Mouse (Mus musculus): ENCODE measurements at regions not wholly inside any gene's neighbourhood (a gene's known extent, or its start where the extent isn't known, plus 50 kb on each side); places are given as distances from the start of the nearest gene placed in this dataset.

DNA sequence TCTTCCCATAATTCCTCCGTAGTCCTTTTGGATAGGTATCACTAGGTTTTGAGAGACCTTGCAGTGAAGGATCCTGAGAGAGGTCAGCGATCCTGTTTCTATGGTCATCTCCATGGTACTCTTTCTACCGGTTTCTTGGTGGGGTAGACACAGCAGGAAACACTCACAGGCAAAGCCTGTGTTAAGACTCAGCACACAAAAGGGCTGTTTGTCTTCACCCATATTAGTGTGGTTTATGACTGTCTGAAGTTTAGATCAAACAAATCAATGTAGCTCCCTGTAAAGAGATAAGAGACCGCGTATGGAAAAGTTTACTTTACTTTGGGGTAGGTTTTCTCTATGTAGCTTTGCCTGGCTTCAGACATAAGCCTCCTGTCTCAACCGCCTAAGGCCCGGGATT lies 282.5 kb upstream of the Rbms1 start:
- no peak for DNase-seq (ENCODE audit: low spot score)

- no peak for DNase-seq (ENCODE audit: low spot score)
Measured at GRCm38 (mm10) chr2:61221676-61222075, 258.7 kb upstream of the Rbms1 start.

DNA sequence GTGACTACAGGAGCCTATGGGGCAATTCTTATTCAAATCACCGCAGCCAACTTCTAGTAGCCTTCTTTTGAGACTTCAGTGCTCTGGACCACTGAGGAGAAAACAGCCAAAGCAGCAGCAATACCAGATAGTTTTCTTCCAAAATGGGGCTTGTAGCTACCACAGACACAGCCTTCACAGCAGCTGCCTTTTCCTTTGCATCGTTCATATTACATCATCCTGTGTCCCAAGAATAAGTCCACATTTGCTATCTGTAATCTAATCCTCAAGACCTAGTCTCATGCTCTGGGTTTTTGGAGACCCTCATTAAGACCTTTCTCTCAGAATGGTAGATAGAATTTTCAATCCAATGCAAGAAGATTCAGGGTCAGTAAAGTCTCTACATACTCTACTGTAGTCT lies 258.2 kb upstream of the Rbms1 start:
- DNase-seq (ENCODE audit: low spot score), result no peak

DNA sequence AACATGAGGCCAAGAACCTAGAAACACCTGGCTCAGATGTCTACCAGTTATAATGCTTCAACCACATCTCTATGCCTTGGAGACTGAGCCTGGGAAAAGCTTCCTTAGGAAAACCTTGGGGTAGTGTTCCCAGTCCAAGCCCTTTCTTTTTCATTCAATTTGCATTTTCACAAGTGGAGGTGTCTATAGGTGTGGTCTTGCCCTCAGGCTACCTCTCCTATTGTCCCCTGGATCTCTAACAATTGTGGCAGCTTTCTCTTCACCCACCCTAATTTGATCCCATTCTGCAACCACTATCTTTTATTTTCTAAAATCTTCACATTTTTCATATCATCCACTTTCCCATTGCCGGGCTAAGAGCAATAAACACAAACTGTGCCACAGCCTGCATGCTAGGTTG lies 251.0 kb upstream of the Rbms1 start:
- no peak for DNase-seq (ENCODE audit: low spot score)

- DNase-seq (ENCODE audit: low spot score), result no peak
Measured at GRCm38 (mm10) chr2:61201387-61201786, 238.4 kb upstream of the Rbms1 start.

GRCm38 (mm10) chr2:61193976-61194375 lies 231.0 kb upstream of the Rbms1 start:
- no peak for DNase-seq (ENCODE audit: low spot score)

DNA sequence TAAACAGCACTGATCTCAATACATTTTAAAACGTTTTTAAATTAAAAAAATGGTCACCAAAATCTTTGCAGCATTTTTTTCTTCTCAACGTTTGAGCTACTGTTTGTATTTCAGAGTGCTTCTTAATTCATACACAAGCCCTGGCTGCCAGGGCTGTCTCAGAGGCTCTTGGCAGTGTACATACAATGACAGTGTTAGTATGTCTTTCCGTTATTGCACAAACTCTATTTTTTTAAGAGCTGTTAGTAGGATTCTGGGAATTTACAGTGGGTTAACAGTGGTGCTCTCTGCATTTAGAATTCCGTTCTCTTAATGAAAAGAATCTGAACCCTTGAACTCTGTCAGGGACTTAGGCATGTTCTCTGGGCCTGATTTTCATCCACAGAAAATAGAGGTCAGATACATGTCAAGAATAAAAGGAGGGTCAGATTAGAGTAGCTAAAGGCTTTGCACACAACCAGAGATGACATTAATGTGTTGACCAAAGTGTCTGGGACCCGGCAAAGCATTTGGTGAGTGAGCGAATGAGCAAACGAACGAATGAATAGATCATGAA lies 219.5 kb upstream of the Rbms1 start:
- no peak for DNase-seq (ENCODE audit: low spot score)

DNA sequence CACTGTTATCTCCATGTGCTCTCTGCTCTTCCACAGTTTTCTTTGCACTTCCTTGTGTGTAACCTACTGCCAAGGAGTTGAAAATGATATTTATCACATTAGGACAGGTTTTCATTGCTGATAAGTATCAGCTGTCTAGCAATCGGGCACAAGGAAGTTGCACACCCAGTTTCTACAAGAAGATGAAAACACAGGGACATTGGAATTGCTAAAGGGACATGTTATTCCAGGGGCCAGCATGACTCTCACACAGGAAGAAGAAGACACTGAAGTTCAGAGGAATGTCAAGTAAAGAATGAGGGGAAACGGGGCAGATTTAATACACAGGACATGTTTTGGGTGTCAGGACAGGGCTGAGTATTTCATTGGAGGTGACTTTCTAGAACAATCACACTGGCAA lies 214.8 kb upstream of the Rbms1 start:
- DNase-seq (ENCODE audit: low spot score), result no peak

- DNase-seq (ENCODE audit: low spot score), result no peak
Measured at GRCm38 (mm10) chr2:61176807-61177206, 213.8 kb upstream of the Rbms1 start.

GRCm38 (mm10) chr2:61173581-61173980 lies 210.6 kb upstream of the Rbms1 start:
- DNase-seq (ENCODE audit: low spot score), result no peak

GRCm38 (mm10) chr2:61161336-61161735 lies 198.3 kb upstream of the Rbms1 start:
- no peak for DNase-seq (ENCODE audit: low spot score)

GRCm38 (mm10) chr2:61159761-61160160 lies 196.8 kb upstream of the Rbms1 start:
- DNase-seq (ENCODE audit: low spot score), result no peak

DNA sequence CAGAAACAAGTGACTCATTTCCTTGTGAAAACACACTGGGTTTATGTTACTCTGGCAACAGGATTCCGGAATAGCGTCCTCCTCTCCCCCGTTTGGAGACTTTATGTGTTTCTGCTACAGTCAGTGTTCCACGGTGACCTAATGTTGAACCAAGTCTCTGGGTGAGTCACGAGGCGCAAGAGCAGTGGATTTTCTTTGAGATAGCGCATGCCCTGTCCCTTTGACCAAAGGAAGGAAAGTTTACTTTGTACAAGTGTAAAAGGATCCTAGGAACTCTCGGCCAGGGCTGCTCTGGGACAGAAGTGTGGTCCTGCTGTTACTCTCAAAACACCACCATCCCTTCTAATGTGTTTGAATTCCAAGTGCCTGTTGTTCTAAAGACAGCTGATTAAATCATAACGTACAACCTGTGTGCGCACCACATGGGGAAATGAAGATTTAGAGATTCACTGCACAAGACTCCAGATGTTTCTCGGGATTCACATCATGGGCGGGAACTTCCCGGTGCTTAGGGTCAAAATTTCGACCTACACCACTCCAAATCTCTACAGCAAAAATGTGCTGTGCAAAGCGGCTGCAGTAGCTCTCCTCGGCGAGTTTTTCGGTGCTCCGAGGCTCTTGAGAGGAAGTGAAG lies 176.1 kb upstream of the Rbms1 start:
- DNase-seq (ENCODE audit: low spot score), result peak; percentile 3

GRCm38 (mm10) chr2:61138625-61138997 lies 175.6 kb upstream of the Rbms1 start:
- peak; percentile 6 for DNase-seq (ENCODE audit: low spot score)

GRCm38 (mm10) chr2:61137378-61137777 lies 174.4 kb upstream of the Rbms1 start:
- DNase-seq (ENCODE audit: low spot score), result no peak

GRCm38 (mm10) chr2:61136926-61137325 lies 173.9 kb upstream of the Rbms1 start:
- no peak for DNase-seq (ENCODE audit: low spot score)

GRCm38 (mm10) chr2:61123046-61123806 lies 160.2 kb upstream of the Rbms1 start:
- DNase-seq (ENCODE audit: low spot score), result no peak

DNA sequence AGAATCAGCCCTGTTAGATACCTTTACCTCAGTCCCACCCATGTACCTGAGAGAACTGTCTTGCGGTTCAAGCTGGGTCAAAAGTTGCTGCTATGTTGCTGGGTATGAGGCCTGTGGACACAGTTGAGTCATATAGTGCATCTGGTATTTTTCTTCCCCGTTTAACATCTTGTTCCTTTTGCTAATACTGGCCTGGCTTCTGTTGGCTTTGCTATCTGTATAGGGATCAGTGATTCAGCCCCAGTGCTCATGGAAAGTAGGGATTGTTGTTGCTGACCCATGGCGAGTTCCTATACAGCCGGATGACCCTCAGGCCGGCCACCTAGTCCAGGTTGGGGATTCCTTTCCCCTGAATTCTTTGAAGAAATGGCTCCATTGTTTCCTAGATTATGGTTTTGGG lies 158.3 kb upstream of the Rbms1 start:
- DNase-seq (ENCODE audit: low spot score), result no peak

GRCm38 (mm10) chr2:61114620-61115019 lies 151.6 kb upstream of the Rbms1 start:
- DNase-seq (ENCODE audit: low spot score), result no peak

DNA sequence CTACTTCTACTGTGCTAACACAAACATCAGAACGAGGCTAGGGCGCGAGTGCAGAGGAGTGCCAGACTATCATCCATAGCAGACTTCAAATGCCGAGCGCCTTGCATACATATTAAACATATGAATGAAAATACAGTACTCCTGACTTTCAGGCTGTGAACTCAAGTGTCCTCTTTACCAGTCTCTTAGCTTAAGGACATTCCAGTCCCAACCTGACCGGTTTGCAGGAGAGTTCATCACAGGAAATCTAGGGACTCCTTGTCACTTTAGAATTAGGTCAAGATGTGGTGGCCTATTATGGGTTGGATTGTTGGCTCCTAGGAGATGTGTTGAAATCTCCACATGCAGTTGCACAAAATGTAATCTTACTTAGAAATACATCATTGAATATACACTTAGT lies 150.9 kb upstream of the Rbms1 start:
- no peak for DNase-seq (ENCODE audit: low spot score)

GRCm38 (mm10) chr2:61110591-61110990 lies 147.6 kb upstream of the Rbms1 start:
- DNase-seq (ENCODE audit: low spot score), result no peak

DNA sequence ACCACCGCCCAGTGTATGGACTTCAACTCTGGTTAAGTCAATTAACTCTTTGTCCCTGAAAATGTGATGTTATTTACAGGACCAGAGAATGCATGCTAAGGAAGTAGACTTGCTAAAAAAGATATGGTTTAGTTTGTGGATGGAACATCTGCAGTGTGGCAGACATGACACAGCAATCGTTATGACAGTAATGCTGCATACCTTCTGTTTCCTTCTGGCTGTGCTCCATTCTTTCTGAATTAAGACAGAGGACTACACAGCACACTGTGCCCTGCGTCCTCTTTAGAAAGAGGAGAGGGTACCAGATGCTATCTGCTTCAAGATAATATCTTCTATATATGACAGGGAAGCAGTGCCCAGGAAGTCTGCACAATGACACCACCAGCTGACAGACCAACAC lies 146.6 kb upstream of the Rbms1 start:
- DNase-seq (ENCODE audit: low spot score), result no peak

DNA sequence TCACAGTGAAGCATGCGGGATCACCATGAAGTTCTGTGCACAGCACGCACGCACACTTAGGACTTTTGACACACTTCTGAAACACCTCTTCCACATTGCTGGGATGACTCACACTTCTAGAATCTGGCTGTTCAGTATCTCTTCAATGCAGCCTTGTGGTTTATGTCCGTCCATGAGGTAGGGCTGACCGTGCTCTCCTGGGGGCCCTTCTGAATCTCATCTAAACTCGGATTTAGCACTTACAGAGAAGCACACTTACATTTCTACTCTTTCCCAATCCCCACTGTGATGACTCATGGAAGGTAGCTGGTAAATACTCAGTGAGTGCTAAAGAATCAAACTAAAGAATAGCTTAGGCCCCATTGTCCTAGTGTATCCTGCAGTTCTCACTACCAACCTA lies 142.2 kb upstream of the Rbms1 start:
- no peak for DNase-seq (ENCODE audit: low spot score)

DNA sequence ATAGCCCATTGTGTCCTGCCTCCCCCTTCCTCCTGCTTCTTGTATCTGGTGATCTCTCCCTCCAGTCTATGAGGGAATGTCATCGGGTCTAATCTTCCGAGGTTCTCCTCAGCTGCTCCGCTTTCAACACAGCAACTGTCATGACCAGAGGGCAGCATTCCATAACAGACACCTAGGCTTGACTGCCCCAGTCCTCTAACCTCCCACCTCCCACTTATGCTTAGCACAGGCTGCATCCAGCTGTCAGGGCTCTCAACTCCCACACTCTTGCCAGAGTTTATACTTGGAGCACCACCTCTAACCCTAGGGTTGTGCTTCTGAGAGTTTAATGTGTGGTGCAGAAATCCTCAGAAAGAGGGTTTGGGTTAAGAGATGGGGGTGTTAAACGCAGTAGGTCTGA lies 137.9 kb upstream of the Rbms1 start:
- no peak for DNase-seq (ENCODE audit: low spot score)

All from layer of hippocampus, adult 11-12 months (tissue).